Mouse (Mus musculus) bone marrow macrophage, adult 2 months (primary cell): ENCODE results near the gene Mrps6.

Experiments used
- CTCF ChIP-seq: IDR thresholded peaks from 2 replicates; pipeline ENCODE4 v1.5.1; 2012; ENCODE audit warnings: low read depth, mild to moderate bottlenecking, low read length, moderate library complexity
- POLR2A ChIP-seq: IDR thresholded peaks from 2 replicates; pipeline ENCODE4 v1.6.1; 2012; ENCODE audit warnings: mild to moderate bottlenecking, low read depth, low read length, borderline replicate concordance

DNA sequence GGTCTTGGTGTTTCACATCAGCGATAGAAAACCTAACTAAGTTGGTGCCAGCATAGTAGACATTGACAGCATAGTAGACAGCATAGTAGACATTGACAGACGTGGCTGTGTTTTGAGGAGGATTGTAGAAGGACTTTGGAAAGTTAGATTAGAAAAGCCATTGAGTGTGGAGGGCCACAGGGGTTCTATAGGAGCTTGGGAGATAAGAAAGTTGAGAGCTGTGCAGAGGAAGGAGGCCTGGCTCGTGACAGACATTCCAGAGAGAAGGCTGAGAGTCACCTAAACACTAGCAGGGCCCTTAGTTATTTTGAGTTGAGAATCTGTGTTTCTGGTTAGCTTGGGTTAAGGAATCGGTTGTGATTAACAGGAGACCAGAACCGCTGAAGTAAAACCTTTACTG lies 69.6 kb downstream of the Mrps6 start:
- TF ChIP-seq CTCF, result no peak
- no peak for TF ChIP-seq POLR2A
